Mouse (Mus musculus) G1E (cell line): ENCODE measurements around the gene Gusb.

Experiments
- CTCF ChIP-seq: IDR thresholded peaks from 2 replicates; pipeline ENCODE4 v1.5.1; 2012; ENCODE audit warnings: low read depth, low read length, inconsistent platforms, mixed read lengths
- GATA1 ChIP-seq: IDR thresholded peaks from 2 replicates; pipeline ENCODE4 v1.6.1; 2012; ENCODE audit warnings: borderline replicate concordance, low read length, inconsistent platforms, mixed read lengths
- TAL1 ChIP-seq: conservative IDR thresholded peaks from 2 replicates; pipeline ENCODE4 v1.6.1; 2012; ENCODE audit warnings: low read depth, low read length, inconsistent platforms, mixed read lengths

DNA sequence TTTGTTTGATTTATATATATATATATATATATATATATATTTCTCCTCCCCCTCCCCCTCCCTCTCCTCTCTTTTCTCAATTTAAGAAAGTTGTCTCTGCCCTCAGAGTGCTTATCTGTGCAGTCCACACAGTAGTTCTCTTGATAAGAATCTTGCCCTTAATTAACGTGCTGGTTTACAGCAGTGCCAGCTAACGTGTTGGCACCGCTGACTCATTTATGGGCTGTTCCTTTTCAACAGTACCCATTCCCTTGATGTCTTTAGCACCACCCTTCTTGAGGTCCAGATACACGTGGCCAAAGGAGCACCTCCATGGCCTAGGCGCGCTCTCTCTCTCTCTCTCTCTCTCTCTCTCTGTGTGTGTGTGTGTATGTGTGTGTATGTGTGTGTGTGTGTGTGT is 47.1 kb downstream of the Gusb start:
- no peak for TF ChIP-seq CTCF
- peak; percentile 52; the same call in 1 of the 2 replicates for TF ChIP-seq TAL1
- TF ChIP-seq GATA1: no peak
